Mouse (Mus musculus) gastrocnemius, adult 2 months (tissue): ENCODE results near the gene Fndc8. TPM values are rescaled to one million over a fixed set of nuclear protein-coding genes. Genes with fewer than 3 reads are reported as not detected.

Source experiments
- DNase-seq: peaks from one replicate; pipeline ENCODE4 v3.0.0; 2022
- H3K27ac ChIP-seq: fragments of 200-600 bp; 2 replicates; pipeline ENCODE4 v1.8.1; 2022; ENCODE audit warnings: mild to moderate bottlenecking
- H3K4me3 ChIP-seq: fragments of 200-600 bp; 2 replicates; pipeline ENCODE4 v1.8.1; 2022; ENCODE audit warnings: mild to moderate bottlenecking, moderate library complexity
- CTCF ChIP-seq: fragments of 200-600 bp; IDR thresholded peaks from 2 replicates; pipeline ENCODE4 v1.8.1; 2022; ENCODE audit warnings: antibody characterized with exemption, mild to moderate bottlenecking, moderate library complexity
- intact Hi-C: fragments of 180-260 bp; cut with DNase I; formaldehyde crosslinking; loops from one replicate; pipeline ENCODE4 v1.15.1; 2025
- total RNA-seq, 2 experiments: library from RNA; stranded (reverse); gene quantifications; 2 replicates each; pipeline ENCODE4 v1.2.3; 2021

Fndc8 gene
- total RNA-seq, 2 experiments from 2014 or later, result not detected

DNA sequence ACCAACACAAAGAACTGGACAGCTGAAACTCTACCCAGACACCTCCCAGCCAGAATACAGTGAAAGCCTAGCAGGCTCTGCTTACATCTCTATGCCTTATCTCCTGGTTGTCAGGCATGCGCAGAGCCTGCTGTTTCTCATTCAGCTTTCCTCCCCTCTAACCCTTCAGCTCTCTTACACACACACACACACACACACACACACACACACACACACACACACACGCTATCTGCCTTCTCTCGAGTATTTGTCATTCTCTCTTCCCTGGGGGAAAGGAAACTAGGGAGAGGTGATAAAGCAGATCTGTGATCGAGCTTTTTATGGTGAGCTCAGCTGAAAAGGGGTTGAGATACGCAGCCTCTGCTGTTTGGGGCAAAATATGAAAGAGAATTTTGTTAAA lies 17.0 kb upstream of the Fndc8 start:
- intact Hi-C loops, result loop anchor here (5.0 kb wide), 1 partner anchor 113 kb away; the partner anchor contains the start of genes Cct6b and Zfp830
- Histone ChIP-seq H3K27ac (no peak overlapping the region), H3K4me3 (no peak overlapping the region)
- no peak for DNase-seq
- no peak for TF ChIP-seq CTCF

DNA sequence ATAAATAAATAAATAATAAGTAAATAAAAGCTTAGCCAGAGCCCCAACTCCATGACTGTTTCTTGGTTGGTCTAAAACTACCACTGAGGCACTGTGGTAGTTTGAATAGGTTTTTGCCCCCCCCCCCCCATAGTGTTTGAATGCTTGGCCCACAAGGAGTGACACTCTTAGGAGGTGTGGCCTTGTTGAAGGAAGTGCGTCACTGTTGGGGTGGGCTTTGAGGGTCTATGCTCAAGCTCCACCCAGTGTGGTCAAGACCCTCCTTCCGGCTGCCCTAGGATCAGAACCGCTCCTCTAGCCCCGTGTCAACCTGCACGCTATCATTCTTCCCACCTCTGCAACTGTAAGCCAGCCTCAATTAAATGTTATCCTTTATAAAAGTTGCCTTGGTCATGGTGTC lies 16.3 kb upstream of the Fndc8 start:
- no peak overlapping the region for H3K27ac ChIP-seq
- H3K4me3 ChIP-seq, result no peak overlapping the region
- DNase-seq, result no peak
- intact Hi-C loops, result no loop called here
- TF ChIP-seq CTCF, result no peak

DNA sequence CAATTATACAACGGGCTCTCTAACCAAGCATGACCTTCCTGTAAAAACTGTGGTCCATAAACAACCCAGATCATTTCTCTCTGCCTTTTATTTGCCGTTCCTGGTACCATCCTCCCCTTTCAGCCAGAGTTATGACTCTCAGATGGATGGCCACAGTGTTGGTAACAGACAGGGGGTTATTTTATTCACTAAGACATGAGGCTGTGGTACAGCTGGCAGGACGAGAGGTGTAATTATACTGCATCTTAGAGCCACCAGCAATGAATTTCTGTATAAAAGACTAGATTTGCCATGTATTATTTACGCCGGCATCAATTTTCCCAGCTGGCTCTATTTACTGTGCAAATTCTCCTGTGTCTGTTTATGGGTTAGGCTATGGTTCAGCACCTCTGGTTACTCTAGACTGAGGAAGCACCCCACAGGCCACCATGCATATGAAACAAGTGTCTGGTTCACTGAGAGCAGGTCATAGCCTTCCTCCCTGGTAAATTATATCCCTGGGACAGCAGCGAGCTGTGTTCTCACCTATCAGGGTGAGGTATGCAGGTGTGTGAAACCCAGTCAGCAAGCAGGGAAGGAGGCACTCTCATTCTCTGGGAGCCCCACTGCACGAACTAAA lies 14.1 kb upstream of the Fndc8 start:
- no peak for TF ChIP-seq CTCF
- no peak for DNase-seq
- H3K27ac ChIP-seq, result no peak overlapping the region
- no peak overlapping the region for H3K4me3 ChIP-seq
- intact Hi-C loops, result no loop called here

DNA sequence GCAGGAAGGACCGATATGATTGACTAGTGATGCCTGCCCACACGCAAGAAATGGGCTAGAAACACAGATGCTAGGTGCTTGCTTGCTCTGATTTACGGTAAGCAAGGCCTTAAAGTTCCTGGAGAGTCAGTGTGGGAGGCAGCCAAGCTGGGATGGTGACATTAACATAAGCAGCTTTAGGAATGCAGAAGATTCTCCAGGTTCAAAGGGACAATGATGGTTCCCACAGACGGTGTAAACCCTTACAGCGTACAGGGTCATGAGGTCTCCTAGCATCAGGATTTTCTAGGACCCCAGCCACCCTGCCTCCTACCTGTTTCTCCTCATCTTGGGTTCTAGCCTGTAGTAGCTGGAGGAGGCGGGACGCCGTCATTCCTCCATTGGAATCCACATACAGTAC lies 8.7 kb upstream of the Fndc8 start:
- Histone ChIP-seq H3K4me3 (no peak overlapping the region), H3K27ac (no peak overlapping the region)
- intact Hi-C loops, result no loop called here
- TF ChIP-seq CTCF, result no peak
- DNase-seq, result no peak

DNA sequence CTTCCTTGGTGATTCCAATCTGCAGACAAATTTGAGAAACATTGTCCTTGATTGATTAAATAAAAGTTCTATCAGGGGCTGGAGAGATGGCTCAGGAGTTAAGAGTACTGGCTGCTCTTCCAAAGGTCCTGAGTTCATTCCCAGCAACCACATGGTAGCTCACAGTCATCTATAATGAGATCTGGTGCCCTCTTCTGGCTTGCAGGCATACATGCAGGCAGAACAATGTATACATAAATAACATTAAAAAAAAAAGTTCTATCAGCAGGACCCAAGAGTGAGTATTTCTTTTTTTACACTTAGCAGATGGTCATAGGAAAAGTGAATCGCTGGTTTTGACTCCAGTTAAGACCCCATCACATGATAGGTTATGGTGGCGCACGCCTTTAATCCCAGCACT lies 5.4 kb upstream of the Fndc8 start:
- no peak for DNase-seq
- Histone ChIP-seq H3K4me3 (no peak overlapping the region), H3K27ac (no peak overlapping the region)
- intact Hi-C loops, result loop anchor here (5.0 kb wide), 1 partner anchor 69 kb away; no protein-coding TSS in a partner anchor
- TF ChIP-seq CTCF, result peak; percentile 52

DNA sequence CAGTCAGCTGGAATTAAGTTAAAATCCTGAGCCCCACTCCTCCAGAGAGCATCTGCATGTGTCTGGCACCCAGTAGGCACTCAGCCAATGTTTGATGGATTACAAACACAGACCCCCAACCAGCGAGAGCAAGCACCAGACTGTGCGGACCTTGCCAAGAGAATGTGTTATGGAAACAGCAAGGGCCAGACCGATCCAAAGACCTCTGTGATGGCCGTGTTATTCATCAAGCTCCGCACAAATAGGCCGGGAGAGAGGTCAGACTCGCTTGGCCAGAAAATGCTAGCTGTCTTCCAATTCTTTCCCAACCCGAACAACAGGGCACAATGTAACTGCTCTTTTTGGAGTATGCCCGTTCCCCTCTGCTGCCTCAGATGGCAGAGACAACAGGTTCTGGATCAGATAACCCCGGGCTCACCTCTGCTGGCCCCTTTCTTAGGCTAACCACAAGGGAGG lies 3.4 kb upstream of the Fndc8 start:
- no peak for DNase-seq
- TF ChIP-seq CTCF, result no peak
- no peak overlapping the region for H3K27ac ChIP-seq
- intact Hi-C loops, result loop anchor here (5.0 kb wide), 1 partner anchor 71 kb away; no protein-coding TSS in a partner anchor
- no peak overlapping the region for H3K4me3 ChIP-seq

DNA sequence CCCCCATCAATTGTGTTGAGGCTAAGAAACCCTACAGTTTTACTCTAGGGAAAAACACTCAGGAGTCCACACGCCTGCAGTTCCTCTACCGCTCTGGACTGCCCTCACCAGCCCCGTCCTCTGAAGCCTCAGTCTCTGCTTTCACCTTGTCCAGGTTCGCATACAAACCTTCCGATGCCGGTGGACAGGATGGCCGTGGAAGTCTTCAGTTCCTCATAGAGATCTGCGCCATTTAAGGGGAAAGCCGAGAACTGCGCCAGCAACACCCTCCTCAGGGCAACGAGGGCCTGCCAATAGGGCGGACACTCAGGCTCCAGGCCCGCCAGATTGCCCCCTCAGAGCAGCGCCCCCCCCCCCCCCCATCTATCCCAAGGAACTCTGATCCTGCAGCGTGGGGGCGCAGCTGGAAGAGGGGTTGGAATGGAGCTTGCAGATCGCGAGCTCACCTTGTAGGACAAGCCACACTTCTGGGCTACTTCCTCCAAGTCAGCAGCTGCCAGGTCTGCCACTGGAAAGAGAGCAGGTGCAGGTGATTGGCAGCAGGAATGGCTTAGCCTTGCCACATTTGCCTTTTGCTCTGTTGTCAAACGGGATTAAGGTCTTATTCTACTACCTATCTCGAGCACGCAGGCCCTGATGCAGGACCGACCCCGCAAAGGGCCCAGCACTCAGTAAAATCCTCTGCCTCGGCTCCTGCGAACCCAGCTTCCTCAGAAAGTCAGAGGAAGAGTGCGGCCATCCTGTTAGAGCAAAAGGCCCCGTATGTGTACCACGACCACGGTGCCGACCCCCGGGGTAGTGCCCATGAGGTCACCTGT lies 2.2 kb upstream of the Fndc8 start:
- intact Hi-C loops, result loop anchor here (1.0 to 5.0 kb wide), 5 partner anchors 72 to 652 kb away; partner anchors contain the start of genes Cct6b and Zfp830
- DNase-seq, result peak; percentile 31

DNA sequence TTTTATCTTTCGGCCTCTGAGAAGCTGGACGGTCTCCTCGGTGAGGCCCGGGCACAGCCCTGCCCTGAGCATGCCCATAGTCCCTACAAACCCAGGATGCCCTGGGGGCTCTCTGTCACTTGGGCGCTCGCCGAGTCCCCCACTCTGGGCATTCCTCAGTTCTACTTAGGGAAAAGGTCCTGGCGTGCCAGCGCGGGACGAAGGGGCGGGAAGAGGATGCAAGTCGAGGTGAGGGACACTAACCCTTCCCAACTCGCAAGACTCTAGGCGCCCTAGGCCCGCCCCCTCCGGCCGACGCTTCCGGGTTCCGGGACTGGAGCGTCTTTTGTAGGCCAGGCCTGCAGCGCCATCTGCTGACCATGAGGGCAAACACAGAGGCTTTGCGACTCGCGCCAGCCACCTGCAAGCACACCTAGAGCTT lies 1.6 kb upstream of the Fndc8 start, which contains the start of gene Rad51d:
Rad51d (minus strand) TSS at position 273 of the 421 bp plus-strand sequence.
- intact Hi-C loops, result loop anchor here (1.0 to 5.0 kb wide), 4 partner anchors 128 to 653 kb away; partner anchors contain the start of genes Cct6b and Zfp830
- TF ChIP-seq CTCF, result peak; percentile 87
- DNase-seq, result peak; percentile 96
- peak within 1 kb of the TSS; percentile 86 for H3K27ac ChIP-seq
- H3K4me3 ChIP-seq, result peak within 1 kb of the TSS; percentile 96

More for the DNA sequence above, 2.2 kb upstream of the Fndc8 start:
- peak overlapping the region; percentile 96 for H3K4me3 ChIP-seq
- no peak for TF ChIP-seq CTCF
- H3K27ac ChIP-seq, result peak overlapping the region; percentile 86

DNA sequence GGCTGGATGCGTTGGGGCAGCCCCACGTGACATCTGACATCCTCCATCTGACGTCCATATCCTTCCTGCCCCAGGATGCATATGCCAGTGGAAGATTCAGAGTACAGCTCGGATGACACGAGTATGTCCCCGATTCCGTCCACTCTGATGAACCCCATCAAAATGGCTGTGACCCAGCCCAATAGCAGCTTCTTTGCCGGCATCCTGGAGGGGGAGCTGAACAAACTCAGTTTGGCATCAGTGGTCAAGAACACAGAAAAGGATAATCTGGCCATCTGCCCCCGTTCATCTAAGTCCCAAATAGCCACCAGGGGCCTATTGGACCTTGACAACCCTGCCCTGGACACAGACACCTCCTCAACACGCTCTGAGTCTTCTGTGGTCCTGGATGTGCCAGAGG lies 5.6 kb downstream of the Fndc8 start:
- TF ChIP-seq CTCF, result no peak
- no peak overlapping the region for H3K27ac ChIP-seq
- no peak overlapping the region for H3K4me3 ChIP-seq
- no peak for DNase-seq
- intact Hi-C loops, result no loop called here

DNA sequence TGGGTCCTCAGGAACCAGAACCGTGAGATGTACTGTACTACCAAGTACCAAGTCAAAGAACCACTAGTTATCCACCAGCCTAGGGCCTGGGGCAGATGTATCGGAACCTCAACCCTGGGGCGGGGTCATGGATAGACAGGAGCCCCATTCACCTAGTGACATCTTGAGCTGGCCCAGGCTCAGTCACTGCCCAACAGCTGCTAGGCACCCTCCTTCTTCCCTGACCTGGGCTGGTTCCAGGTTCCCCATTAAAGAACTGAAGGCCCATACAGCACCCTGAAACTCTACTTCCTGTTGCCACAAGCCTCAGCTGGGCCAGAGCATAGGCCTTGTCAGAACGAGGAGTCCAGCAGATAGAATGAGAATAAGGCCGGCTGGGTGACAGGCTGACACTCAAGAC lies 7.8 kb downstream of the Fndc8 start:
- intact Hi-C loops, result no loop called here
- Histone ChIP-seq H3K27ac (no peak overlapping the region), H3K4me3 (no peak overlapping the region)
- no peak for TF ChIP-seq CTCF
- no peak for DNase-seq

DNA sequence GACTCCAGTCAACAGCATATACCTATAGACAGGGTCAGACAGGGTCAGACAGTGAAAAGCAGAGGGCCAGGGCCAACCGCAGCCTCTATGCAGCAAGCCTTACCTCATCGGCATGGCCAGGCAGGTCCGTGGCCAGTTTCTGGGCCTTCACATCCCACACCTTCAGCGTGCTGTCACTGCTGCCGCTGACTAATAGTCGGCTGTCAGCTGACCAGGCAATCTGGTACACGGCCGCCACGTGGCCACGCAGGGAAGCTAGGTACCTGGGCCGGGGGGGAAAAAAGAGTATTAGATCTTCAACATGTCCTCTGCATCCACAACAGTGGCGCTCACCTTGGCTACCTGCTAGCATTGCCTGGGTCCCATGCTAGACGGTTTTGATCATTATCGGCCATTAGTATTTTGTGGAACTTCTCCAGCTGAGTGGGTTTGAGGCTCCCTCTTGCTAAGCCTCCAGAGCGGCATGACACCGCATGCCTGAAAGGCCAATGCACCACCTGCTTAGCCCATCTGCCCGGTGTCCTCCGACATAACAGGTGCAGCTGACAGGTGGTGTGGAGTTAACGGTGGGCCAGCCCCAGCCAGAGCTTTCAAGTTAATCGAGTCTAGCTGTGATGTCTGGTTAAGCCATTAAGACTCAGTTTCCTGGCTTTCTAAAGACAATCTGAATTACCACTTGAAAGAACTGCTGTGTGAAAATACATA lies 9.8 kb downstream of the Fndc8 start:
- intact Hi-C loops, result no loop called here
- Histone ChIP-seq H3K27ac (no peak overlapping the region), H3K4me3 (no peak overlapping the region)
- DNase-seq, result no peak
- no peak for TF ChIP-seq CTCF

DNA sequence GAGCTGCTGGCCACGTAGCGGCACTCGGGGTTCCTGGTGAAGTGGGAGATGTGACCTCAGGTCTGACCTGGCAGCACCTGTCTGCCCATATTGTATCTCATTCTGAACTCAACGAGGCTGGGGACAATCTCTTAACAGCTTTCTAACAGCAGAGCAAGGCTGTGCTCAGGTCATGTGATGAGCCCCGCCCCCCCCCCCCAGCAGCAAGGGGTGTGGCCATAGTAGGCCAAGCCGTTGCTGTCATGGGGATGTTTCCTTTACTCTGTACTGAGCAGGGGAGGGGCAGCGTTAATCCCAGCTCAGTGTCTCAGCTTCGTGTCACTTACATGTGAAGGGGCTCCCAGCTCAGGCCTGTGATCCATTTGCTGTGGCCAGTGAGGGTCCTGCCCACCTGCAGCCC lies 13.0 kb downstream of the Fndc8 start:
- Histone ChIP-seq H3K27ac (no peak overlapping the region), H3K4me3 (no peak overlapping the region)
- no peak for TF ChIP-seq CTCF
- intact Hi-C loops, result no loop called here
- DNase-seq, result no peak
